Mouse (Mus musculus) heart, embryonic 10.5 days (tissue): ENCODE data around the gene H2afy2. TPM values are rescaled to one million over a fixed set of nuclear protein-coding genes. Genes with fewer than 3 reads are reported as not detected.
A peak's percentile ranks its signal among the peaks of the same experiment; 100 is the strongest.

Source experiments
- DNase-seq: peaks from one replicate; pipeline ENCODE4 v3.0.0-alpha.2; 2017; ENCODE audit warnings: low spot score
- H3K27ac ChIP-seq: fragments of 300-500 bp; sonication (generic); 2 replicates; pipeline ENCODE4 v1.5.1; 2016; ENCODE audit warnings: mild to moderate bottlenecking
- H3K27me3 ChIP-seq: fragments of 300-500 bp; sonication (generic); 2 replicates; pipeline ENCODE4 v1.6.1; 2016; ENCODE audit warnings: mild to moderate bottlenecking; ENCODE audit not compliant: poor library complexity, insufficient read depth, severe bottlenecking
- H3K36me3 ChIP-seq: fragments of 300-500 bp; sonication (generic); 2 replicates; pipeline ENCODE4 v1.6.1; 2016; ENCODE audit warnings: mild to moderate bottlenecking, moderate library complexity
- H3K4me1 ChIP-seq: fragments of 300-500 bp; sonication (generic); 2 replicates; pipeline ENCODE4 v1.6.1; 2016; ENCODE audit warnings: mild to moderate bottlenecking
- H3K4me3 ChIP-seq: fragments of 300-500 bp; sonication (generic); 2 replicates; pipeline ENCODE4 v1.5.1; 2016; ENCODE audit warnings: mild to moderate bottlenecking, moderate library complexity
- H3K9me3 ChIP-seq: fragments of 300-500 bp; sonication (generic); 2 replicates; pipeline ENCODE4 v1.6.1; 2016; ENCODE audit warnings: mild to moderate bottlenecking, moderate library complexity
- WGBS: fragments of 180-500 bp; shearing (Covaris S2); methylation state at CpG from one replicate; pipeline ENCODE4 v1.1.7; 2016; 5-methylcytosine and 5-hydroxymethylcytosine counted together
- polyA plus RNA-seq: library from polyadenylated mRNA; unstranded; fragments of >200 nt; fragmentation: Nextera tagmentation; extraction: Ambion mirVana; gene quantifications from 2 replicates; pipeline ENCODE4 v1.2.1, GENCODE M21; 2016

Gene H2afy2
- polyA plus RNA-seq, 1 experiment from 2014 or later, result 148 TPM

DNA sequence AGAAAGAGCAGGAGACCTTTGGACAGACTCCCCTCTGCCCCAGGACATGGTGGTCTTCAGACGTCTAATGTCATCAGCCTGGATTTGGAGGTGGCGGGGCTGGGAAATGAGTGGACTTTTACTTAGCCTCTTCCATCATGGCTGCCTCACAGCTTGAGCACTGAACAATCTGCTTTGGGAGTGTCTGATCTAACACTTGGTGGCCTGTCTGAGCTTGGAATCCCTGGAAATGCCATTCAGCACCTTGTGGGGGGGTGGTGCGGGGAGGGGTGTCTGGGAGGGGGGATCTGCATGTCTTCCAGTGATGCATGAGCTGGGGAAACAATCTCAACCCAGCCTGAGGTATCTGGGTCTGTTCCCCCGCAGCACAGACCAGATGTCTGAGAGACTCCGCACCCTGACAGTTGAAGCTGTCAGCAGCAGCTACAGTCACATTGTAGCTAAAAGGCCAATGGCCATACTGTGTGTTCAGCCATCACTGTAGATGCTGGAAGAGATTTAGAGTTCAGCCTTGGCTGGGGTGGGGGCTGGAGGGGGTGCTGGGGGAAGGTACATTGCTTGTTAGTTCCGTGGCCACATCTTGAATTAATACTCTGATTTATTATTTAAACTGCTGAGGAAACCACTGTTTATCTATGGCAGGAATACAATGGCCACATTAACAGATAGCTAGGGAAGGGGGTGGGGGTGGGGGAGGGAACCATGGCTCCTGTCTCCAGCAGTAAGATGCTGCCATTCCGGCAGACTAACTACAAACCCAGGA, 39.2 kb upstream of the H2afy2 start:
- no peak for DNase-seq
- Histone ChIP-seq H3K4me3 (no peak overlapping the region), H3K27ac (peak overlapping the region; percentile 25; the same call in 1 of the 2 replicates), H3K27me3 (no peaks in the 10 kb centered on the region), H3K36me3 (no peaks in the 10 kb centered on the region), H3K9me3 (no peaks in the 10 kb centered on the region), H3K4me1 (peaks cover 36% of the 10 kb centered on the region)
- WGBS, result 25% methylated on average over 7 of the region's 7 CpGs

DNA sequence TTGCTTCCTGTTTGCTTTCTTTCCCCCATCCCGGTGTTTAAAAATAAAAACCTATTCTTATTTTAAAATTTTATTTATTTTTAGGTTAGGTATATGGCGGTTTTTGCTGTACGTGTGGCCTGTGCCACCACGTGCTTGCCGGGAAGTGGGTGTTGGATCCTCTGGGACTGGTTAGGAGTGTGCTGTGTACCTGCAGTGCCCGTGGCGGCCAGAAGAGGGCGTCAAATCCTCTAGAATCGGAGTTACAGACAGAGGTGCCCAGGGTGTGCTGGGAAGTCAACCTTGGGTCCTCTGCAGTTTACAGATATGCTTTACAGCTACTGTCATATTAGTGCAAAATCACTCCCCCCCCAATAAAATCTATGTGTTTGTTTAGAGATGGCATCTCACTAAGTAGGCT, 36.1 kb upstream of the H2afy2 start:
- Histone ChIP-seq H3K4me3 (no peak overlapping the region), H3K36me3 (no peaks in the 10 kb centered on the region), H3K27me3 (no peaks in the 10 kb centered on the region), H3K27ac (no peak overlapping the region), H3K9me3 (no peaks in the 10 kb centered on the region), H3K4me1 (peaks cover 18% of the 10 kb centered on the region)
- no peak for DNase-seq
- 54% methylated on average over 9 of the region's 9 CpGs for WGBS

DNA sequence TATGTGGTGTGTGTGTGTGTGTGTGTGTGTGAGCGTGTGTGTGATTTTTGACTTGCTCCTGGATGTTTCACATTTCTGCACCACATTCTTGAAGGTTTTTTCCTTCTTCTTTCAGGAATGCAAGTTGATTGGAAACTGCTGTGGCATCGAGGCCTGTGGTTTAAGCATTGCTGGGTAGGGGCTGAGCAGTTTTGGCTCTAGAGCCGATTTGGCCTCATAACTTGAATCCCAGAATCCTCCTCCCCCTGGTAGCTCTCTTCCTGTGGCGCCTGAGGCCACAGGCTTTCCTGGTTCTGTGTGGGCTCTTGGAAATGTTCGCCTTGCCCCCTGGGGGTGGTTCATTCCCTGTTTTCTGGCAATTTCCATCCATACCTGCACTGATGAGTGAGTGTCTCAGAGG, 28.0 kb upstream of the H2afy2 start:
- no peak for DNase-seq

DNA sequence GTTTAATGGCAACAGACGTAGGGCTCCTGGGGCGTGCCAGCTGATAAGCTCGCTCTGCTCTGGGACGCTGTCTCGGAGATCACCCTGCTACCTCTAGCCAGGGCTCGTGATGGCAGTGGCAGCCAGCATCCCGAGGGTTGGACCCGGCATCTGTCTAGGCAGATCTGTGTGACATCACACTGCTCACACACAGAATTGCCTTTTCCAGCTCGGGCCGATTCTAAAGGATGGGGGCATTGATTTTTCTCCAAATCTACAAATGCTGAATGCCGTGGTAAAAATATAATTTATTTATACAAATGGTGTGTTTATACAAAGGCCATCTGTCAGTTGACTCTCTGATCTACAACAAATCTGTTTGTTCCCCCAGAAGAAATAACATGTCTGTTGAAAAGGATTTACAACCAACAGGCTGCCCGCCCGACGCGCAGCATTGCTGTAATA, 14.2 kb upstream of the H2afy2 start:
- DNase-seq, result no peak
- WGBS, result 70% methylated on average over 15 of the region's 15 CpGs

More for the DNA sequence above, 28.0 kb upstream of the H2afy2 start:
- Histone ChIP-seq H3K4me3 (no peak overlapping the region), H3K27ac (no peak overlapping the region), H3K36me3 (no peaks in the 10 kb centered on the region), H3K27me3 (no peaks in the 10 kb centered on the region), H3K4me1 (peaks cover 4% of the 10 kb centered on the region), H3K9me3 (no peaks in the 10 kb centered on the region)
- 60% methylated on average over 5 of the region's 5 CpGs for whole genome bisulfite sequencing

DNA sequence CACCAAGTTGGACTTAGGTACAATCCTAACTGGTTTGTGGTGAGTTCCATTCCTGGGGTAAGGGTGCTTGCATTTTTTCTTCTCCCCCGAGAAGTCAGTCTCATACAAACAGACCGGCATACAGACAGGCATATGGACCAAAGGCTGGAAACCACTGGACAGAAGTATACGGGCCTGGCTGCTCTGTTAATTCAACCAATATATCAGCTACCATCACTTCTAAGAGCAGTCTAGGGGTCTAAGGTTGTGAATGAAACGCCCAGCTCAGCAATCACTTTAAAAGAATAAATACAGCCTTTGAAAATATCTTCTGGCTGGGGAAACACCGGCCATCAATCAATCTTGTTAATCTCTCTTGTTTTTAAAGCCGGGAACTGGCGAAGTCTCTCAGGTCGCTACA, 11.5 kb upstream of the H2afy2 start:
- Histone ChIP-seq H3K27me3 (no peaks in the 10 kb centered on the region; the same call in 1 of the 2 replicates), H3K36me3 (no peaks in the 10 kb centered on the region), H3K4me1 (no peaks in the 10 kb centered on the region), H3K4me3 (no peak overlapping the region), H3K9me3 (no peaks in the 10 kb centered on the region), H3K27ac (no peak overlapping the region)
- 56% methylated on average over 8 of the region's 8 CpGs for WGBS
- DNase-seq, result no peak

More for the DNA sequence above, 14.2 kb upstream of the H2afy2 start:
- no peaks in the 10 kb centered on the region for H3K27me3 ChIP-seq
- H3K27ac ChIP-seq, result no peak overlapping the region
- no peaks in the 10 kb centered on the region for H3K36me3 ChIP-seq
- H3K9me3 ChIP-seq, result no peaks in the 10 kb centered on the region
- H3K4me1 ChIP-seq, result no peaks in the 10 kb centered on the region
- H3K4me3 ChIP-seq, result no peak overlapping the region

GRCm38 (mm10) chr10:61794971-61795370, 11.0 kb upstream of the H2afy2 start:
- H3K9me3 ChIP-seq, result no peaks in the 10 kb centered on the region
- H3K36me3 ChIP-seq, result no peaks in the 10 kb centered on the region
- no peak overlapping the region for H3K27ac ChIP-seq
- H3K4me3 ChIP-seq, result no peak overlapping the region
- no peaks in the 10 kb centered on the region; the same call in 1 of the 2 replicates for H3K27me3 ChIP-seq
- 67% methylated on average over 10 of the region's 10 CpGs for WGBS
- no peaks in the 10 kb centered on the region for H3K4me1 ChIP-seq
- no peak for DNase-seq

DNA sequence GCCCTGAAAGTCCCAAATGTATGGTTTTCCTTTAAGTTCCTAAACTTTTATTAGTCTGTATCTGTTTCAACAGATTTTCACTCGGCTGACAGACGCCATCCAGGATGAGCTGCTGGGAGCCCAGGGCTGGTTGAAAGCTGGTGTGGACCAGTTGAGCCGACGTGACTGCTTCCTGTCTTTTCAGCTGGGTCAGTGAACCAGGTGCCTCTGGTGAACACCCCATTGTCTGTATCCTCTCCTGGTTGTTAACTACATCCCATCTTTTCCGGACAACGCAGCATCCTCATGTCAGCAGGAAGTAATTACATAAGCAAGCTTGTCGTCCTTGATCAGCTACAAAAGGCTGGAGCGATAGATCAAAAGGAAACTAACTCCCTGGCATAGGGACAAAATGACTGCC, 9.1 kb upstream of the H2afy2 start:
- Histone ChIP-seq H3K4me1 (no peaks in the 10 kb centered on the region), H3K36me3 (no peaks in the 10 kb centered on the region), H3K27ac (no peak overlapping the region), H3K4me3 (no peak overlapping the region), H3K9me3 (no peaks in the 10 kb centered on the region), H3K27me3 (no peaks in the 10 kb centered on the region; the same call in 1 of the 2 replicates)
- no peak for DNase-seq
- 59% methylated on average over 8 of the region's 8 CpGs for WGBS

- no peaks in the 10 kb centered on the region; the same call in 1 of the 2 replicates for H3K27me3 ChIP-seq
- no peak overlapping the region for H3K27ac ChIP-seq
- 95% methylated on average over 5 of the region's 5 CpGs for WGBS
- no peak overlapping the region for H3K4me3 ChIP-seq
- no peaks in the 10 kb centered on the region; the same call in 1 of the 2 replicates for H3K4me1 ChIP-seq
- DNase-seq, result no peak
- H3K9me3 ChIP-seq, result no peaks in the 10 kb centered on the region
- H3K36me3 ChIP-seq, result no peaks in the 10 kb centered on the region
Observed at GRCm38 (mm10) chr10:61788499-61788898, 4.6 kb upstream of the H2afy2 start.

- no peak overlapping the region for H3K27ac ChIP-seq
- H3K9me3 ChIP-seq, result no peaks in the 10 kb centered on the region
- WGBS, result 71% methylated on average over 10 of the region's 10 CpGs
- no peak overlapping the region for H3K4me3 ChIP-seq
- peaks cover under 1% of the 10 kb centered on the region; the same call in 1 of the 2 replicates for H3K4me1 ChIP-seq
- H3K36me3 ChIP-seq, result no peaks in the 10 kb centered on the region
- no peaks in the 10 kb centered on the region; the same call in 1 of the 2 replicates for H3K27me3 ChIP-seq
- DNase-seq, result no peak
Observed at GRCm38 (mm10) chr10:61787541-61788313, 3.8 kb upstream of the H2afy2 start.

DNA sequence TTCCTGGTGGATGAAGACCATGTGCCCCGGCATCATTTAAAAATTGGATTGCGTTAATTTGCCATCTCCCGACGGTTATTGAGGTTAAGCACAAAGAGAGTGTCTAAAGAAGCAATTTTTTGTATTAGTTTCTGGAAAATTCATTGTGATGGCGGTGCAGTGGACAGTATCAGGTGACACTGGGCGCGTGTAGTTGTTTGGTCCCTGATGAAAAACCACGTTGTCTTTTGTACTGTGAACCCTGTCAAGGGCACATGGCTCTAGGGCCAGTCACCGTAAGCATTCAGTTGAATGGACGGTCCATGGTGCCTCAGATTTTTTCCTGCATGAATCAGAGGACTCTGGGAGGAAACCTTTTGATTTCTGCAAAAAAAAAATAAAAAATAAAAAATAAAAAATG, 467 bp upstream of the H2afy2 start:
- no peak for DNase-seq
- H3K4me1 ChIP-seq, result peaks cover 11% of the 10 kb centered on the region; the same call in 1 of the 2 replicates
- H3K4me3 ChIP-seq, result peak overlapping the region; percentile 99
- H3K27ac ChIP-seq, result peak overlapping the region; percentile 99
- no peaks in the 10 kb centered on the region; the same call in 1 of the 2 replicates for H3K27me3 ChIP-seq
- no peaks in the 10 kb centered on the region for H3K9me3 ChIP-seq
- 26% methylated on average over 10 of the region's 10 CpGs for WGBS
- no peaks in the 10 kb centered on the region for H3K36me3 ChIP-seq

DNA sequence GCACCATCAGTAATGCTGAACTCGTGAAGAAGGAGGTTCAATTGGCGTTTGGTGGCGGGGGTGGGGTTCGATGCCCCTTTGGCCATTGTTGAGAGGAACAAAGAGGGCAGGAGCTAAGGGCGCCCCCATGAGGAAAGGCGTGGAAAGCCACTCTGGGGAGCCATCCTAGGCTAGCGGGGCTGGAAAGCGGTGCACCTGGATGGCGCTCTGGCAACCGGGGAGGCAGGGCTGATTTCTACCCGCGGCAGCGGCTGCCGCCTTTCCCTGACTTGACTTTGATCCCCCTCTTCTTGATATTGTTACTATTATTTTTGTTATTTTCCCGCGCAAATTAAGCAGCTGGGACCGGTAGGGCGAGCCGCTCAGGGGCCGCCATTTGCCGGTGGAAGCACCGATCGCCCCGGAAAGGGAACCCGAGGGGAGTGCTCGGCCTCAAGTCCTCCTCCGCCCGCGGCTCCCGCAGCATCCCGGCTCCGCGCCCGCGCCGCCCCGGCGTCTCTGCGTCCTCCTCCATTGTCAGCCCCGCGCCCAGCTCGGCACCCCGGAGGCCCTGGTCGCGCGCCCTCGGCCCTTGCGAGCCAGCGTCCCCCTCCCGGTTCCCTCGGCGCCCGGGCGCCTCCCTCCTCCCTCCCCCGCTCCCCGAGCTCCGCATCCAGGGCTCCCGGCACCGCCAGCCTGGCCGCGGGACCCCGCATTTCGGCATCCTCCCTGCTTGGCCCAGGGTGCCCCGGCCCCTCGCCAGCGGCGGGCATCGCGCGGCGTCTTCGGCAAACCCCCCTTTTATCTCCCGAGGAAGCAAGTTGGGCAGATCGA, 942 bp downstream of the H2afy2 start:
- Histone ChIP-seq H3K4me3 (peak overlapping the region; percentile 99), H3K27ac (peak overlapping the region; percentile 99), H3K27me3 (no peaks in the 10 kb centered on the region; the same call in 1 of the 2 replicates), H3K36me3 (no peaks in the 10 kb centered on the region), H3K9me3 (no peaks in the 10 kb centered on the region), H3K4me1 (peaks cover 11% of the 10 kb centered on the region; the same call in 1 of the 2 replicates)
- DNase-seq, result peak; percentile 84
- WGBS, result under 1% methylated on average over 74 of the region's 74 CpGs

DNA sequence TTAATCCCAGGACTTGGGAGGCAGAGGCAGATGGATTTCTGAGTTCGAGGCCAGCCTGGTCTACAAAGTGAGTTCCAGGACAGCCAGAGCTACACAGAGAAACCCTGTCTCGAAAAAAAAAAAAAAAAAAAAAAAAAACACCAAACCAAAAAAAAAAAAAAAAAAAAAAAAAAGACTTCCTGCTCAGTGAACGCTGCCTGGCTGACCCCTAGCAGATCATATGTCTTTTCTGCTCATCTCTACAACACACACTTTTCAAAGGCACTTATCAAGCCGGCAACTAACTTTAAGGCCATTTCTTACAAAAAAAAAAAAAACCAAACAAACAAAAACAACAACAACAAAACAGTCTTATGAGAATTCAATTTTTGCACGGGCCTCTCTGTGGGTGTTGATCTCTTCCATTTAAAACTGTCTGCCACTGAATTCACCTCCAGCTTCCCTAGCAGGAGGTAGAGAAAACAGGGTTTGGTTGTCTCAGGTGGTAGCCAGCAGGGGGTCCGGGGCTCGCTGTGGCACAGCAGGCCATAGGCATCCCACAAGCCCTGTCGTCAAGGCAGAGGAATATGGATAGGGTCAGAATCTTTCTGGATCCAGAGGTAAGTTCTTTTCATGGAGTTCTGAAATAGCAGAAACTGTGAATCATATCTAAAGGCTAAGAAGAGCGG, 2.4 kb downstream of the H2afy2 start:
- DNase-seq, result no peak
- no peak overlapping the region for H3K27ac ChIP-seq

More for the DNA sequence above, 2.4 kb downstream of the H2afy2 start:
- H3K4me1 ChIP-seq, result peaks cover 11% of the 10 kb centered on the region; the same call in 1 of the 2 replicates
- H3K36me3 ChIP-seq, result no peaks in the 10 kb centered on the region
- H3K4me3 ChIP-seq, result peak overlapping the region; percentile 31; the same call in 1 of the 2 replicates
- WGBS, result 22% methylated on average over 9 of the region's 9 CpGs
- H3K27me3 ChIP-seq, result no peaks in the 10 kb centered on the region; the same call in 1 of the 2 replicates
- no peaks in the 10 kb centered on the region for H3K9me3 ChIP-seq
